Mouse (Mus musculus): Measurements from ENCODE around the gene Col11a2.
"Not testable (repeated sequence)": the region's sequence is repeated elsewhere in the genome, so short reads cannot be mapped to it uniquely, and the experiment has no call there.

Gene Col11a2
- long read RNA-seq, experiment 1 = 0 reads
- long read RNA-seq, experiment 2 = 0 reads

DNA sequence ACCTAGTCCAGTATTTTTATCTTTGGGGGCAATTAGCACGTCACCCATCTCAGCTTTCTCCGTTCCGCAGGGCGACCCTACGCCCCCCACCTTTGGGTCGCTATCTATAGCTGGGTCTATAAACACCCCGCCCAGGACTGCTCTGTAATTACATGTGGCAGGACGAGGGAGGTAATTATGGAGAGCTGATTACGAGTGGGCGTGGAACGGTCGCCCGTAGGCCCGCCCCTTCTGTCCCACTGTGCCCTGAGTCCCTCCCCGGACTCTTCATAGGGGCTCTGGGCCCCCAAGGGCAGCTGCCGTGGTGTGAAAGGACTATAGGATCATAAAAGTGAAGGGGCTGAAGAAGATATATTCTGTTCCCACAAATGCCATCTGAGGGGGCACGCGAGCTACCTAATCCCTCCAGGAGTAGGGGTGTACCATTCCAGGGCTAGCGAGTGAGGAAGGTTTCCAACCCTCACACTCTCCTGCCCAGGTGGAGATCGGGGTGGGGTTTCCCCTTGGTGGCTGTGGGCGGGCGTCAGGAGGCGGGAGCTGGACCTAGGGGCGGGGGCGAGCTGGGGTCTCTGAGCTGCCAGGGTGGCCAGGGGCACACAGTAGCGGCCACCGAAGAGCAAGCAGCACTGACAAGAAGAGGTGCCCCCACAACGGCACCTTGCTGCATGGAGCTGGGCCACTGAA, at the start of gene Col11a2:
Gene Col11a2 (plus strand): TSS at position 560 of the 684 bp plus-strand sequence.
- intact Hi-C loops (cut with DNase I) = loop anchor here (5.0 kb wide), 1 partner anchor 78 kb away; the partner anchor contains the start of gene H2-DMa

GRCm38 (mm10) chr17:33991788-33992664, 47.2 kb upstream of the Col11a2 start:
- intact Hi-C loops (cut with DNase I) = no loop called here

DNA sequence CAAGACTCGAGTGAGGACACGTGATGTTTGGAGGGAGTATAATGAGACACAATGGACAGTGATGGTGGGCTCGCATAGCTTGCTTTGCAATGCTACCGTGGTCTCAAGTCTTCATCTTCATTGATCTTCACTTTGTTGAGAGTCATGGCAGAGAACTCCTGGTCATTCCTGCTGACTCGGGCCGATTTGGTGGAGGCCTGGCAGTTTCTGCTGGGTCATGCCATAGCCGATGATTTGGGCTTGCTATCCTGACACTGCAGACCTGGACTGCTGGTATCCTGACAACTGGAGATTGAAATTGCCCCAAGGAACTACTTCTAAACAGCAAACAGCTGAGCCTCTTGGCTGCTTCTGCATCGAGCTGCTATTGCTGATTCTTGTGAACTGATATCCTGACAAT, 44.3 kb upstream of the Col11a2 start:
- intact Hi-C loops (cut with DNase I) = loop anchor here (1.0 kb wide), 1 partner anchor 1274 kb away; no protein-coding TSS in a partner anchor

- intact Hi-C loops (cut with DNase I) = loop anchor here (1.0 kb wide), 1 partner anchor 1274 kb away; no protein-coding TSS in a partner anchor
These were observed 43.6 kb upstream of the Col11a2 start for GRCm38 (mm10) chr17:33995651-33996050.

DNA sequence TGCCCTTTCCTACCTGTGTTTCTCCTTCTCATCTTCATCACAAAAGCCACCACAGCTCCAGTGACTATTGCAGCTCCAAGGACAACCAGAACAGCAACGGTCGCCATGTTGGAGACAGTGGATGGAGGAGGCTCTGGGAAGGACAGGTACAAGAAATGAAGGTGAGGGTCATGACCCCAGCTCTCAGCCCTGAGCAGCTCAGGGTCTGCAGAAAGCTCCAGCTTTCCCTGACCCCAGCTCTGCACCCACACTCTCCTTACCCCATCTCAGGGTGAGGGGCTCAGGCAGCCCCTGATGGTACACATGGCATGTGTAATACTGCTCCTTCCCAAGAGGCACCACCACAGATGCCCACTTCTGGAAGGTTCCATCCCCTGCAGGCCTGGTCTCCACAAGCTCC, 42.2 kb upstream of the Col11a2 start:
- intact Hi-C loops (cut with DNase I) = not testable (repeated sequence)

DNA sequence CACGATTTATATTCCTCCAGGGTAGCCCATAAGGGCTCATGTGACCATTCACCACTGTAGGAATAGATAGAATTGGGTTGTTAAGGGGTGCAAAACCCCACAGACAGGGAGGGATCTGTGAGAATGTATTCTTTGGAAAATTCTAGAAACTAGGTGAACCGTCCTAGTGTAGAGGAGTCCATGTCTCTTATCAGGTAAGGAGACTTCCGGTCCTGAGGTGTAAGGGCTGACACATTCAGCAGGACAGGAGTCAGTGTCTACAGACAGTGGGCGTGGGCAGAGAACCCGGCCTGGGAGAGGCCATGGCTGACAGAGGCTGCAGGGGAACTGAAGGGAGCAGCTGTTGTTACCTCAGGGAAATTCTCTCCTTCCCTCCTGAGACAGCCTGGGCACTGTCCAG, 40.5 kb upstream of the Col11a2 start:
- intact Hi-C loops (cut with DNase I) = not testable (repeated sequence)

- intact Hi-C loops (cut with DNase I) = no loop called here
These were observed 39.7 kb upstream of the Col11a2 start for GRCm38 (mm10) chr17:33999341-34000149.

DNA sequence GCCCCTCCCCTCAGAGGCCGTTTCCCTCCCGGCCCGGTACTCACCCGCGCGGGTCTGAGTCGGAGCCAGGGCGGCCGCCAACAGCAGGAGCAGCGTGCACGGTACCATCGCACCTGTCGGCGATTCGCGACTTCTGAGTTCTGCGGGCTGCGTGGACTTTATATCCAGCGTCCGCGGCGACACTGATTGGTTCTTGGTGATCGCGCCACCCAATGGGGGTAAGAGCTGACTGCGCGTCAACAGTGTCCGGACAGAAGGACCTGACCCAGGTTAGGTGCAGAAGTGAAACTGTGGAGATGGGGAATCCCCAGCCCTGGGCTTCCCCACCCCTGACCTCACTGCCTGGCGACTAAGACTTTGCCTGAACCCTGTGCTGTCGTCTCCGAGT, 39.1 kb upstream of the Col11a2 start, which contains the start of gene H2-K1:
Gene H2-K1 (minus strand): TSS at position 198 of the 388 bp plus-strand sequence.
- intact Hi-C loops (cut with DNase I) = no loop called here

GRCm38 (mm10) chr17:34000796-34001195, 38.4 kb upstream of the Col11a2 start:
- intact Hi-C loops (cut with DNase I) = not testable (repeated sequence)

- intact Hi-C loops (cut with DNase I) = no loop called here
These were observed 35.8 kb upstream of the Col11a2 start for GRCm38 (mm10) chr17:34003426-34003825.

- intact Hi-C loops (cut with DNase I) = no loop called here
These were observed 32.7 kb upstream of the Col11a2 start for GRCm38 (mm10) chr17:34006570-34006969.

DNA sequence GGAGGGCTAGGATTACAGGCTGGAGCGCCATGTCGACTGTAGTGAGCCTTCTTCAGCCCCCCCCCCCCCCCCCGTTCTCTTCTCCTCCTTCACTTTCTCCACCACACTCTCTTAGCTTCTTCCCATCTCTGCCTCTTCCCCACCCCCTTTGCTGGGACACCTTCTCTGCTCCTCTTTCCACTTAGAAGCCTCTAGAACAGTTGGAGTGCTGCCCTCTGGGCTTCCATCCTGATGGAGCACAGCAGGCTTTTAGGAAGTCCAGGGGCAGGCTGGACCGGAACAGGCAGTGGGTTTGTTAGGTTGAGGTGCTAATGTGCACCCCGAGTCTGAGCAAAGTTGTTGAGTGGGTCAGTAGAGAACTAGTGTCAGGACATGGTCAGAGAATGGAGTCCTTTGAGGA, 29.1 kb upstream of the Col11a2 start:
- intact Hi-C loops (cut with DNase I) = no loop called here

GRCm38 (mm10) chr17:34013436-34013835, 25.8 kb upstream of the Col11a2 start:
- intact Hi-C loops (cut with DNase I) = no loop called here

DNA sequence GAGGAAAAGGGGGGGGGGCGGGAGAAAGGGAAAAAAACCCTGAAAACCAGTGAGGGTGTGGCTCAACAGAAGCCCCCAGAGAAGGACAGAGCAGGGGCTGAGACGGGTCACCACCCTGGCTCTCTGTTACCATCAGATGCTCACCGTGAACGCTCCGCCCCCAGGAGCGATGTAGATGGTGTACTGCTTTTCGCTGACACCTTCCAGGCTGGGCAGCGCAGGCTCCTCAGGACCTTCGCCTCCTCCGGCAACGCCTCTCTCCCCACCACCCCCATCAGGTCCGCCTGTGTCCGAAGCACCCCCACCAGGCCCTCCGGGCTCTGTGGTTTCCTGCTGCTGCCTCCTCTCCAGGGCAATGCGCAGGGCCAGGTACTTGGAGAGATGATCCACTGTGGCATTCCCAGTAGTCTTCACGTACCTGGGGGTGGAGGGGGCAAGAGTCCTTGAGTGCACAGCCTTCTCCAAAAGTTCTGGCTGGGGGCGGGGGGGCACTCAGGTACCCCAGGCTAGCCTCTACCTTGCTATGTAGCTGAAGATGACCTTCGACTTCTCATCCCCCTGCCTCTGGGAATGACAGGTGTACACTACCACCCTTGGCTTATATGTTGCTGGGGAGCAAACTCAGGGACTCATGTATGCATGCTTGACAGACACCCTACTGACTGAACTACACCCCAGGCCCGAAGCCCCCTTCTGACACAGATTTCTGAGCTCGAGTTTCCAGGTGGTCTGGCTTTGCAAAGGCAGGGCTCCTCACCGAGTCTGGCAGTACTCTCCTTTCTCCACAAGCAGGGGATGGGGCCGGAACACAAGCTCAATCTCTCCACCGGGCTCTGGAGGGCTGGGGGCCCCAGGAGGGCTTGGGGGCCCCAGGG, 17.5 kb upstream of the Col11a2 start:
- intact Hi-C loops (cut with DNase I) = loop anchor here (2.0 kb wide), 1 partner anchor 63 kb away; no protein-coding TSS in a partner anchor

DNA sequence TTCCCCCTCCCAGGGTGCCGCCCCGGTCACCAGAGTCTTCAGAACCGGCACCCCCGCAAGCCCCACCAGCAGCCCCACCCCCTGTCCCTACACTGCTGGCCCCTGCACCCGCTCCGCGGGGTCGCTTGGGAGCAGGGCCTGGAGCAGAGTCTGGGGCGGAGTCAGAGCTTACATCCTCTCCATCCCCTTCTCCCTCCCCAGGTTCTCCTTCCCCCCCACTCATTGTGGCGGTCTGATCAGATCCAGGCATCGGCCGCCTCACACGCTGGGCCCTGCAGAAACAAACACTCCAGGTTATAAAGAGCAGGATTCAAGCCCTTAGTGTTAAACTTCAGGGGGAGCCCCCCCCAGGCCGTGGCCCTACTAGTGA, 16.8 kb upstream of the Col11a2 start:
- intact Hi-C loops (cut with DNase I) = no loop called here

DNA sequence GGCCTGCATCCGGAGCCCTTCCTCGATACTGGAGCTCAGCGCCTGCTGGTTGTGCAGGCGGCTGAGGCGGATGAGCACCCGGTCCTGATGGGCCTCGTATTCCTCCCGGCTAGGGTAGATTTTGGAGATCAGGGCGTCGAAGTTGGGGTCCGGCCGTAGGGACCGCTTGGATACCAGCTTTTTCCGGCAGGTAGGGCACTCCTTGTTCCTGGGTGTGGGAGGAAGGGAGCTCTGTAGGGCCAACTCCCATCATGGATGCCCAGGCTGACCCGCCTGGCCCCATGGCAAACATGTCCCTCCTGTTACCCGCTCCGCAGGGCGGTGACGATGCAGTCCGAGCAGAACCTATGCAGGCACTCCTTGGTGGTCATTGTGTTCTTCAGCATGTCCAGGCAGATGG, 16.2 kb upstream of the Col11a2 start:
- intact Hi-C loops (cut with DNase I) = no loop called here

DNA sequence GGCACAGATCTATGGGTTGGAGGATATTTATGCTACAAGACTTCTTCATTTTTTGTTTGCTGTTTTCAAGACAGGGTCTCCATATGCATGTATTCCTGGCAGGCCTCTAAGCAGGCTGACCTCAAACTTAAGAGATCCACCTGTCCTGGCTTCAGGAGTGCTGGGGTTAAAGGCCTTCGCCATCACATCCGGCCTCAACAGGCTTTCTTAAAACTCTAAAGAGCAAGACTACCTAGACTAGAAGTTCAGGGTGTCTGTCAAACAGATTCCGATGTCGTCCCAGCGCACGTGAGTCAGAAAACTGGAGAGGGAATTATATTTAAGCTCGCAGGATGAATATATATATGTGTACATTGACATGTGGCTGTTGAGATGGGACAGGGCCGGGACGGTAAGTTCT, 15.6 kb upstream of the Col11a2 start:
- intact Hi-C loops (cut with DNase I) = no loop called here

- intact Hi-C loops (cut with DNase I) = no loop called here
These were observed 14.9 kb upstream of the Col11a2 start, which contains the start of gene Ring1 for GRCm38 (mm10) chr17:34024317-34024821. Gene Ring1, minus strand, starts transcription at chr17:34024680.

- intact Hi-C loops (cut with DNase I) = no loop called here
These were observed 14.1 kb upstream of the Col11a2 start for GRCm38 (mm10) chr17:34024861-34025755.

All from adrenal gland (tissue).